Comparison of ENCODE assay signal across 24 mouse cellular contexts in genomic region chr3:127250930-127251329, GRCm38 (mm10).
"Had no signal": no experiment of that assay in that cellular context is flagged by ENCODE, and none has a peak within 500 bp of the region (broad histone marks: within the 10 kb centered on the region; RNA-seq: fewer than 3 reads in every experiment).

No protein-coding gene starts in this region.

- H3K9ac ChIP-seq: heart, embryonic 12.5 days; hindbrain, embryonic 12.5 days; hindbrain, embryonic 14.5 days; intestine, embryonic 15.5 days; limb, embryonic 12.5 days; liver, embryonic 12.5 days had no signal

- H3K4me1 ChIP-seq: intestine, embryonic 15.5 days; limb, embryonic 10.5 days; limb, embryonic 12.5 days; liver, embryonic 12.5 days had no signal

- H3K27me3 ChIP-seq: heart, embryonic 12.5 days; hindbrain, embryonic 12.5 days; intestine, embryonic 15.5 days; limb, embryonic 12.5 days; liver, embryonic 12.5 days had no signal

- H3K36me3 ChIP-seq: heart, embryonic 10.5 days; heart, embryonic 12.5 days; hindbrain, embryonic 10.5 days; hindbrain, embryonic 12.5 days; intestine, embryonic 15.5 days; limb, embryonic 10.5 days; limb, embryonic 12.5 days; liver, embryonic 12.5 days had no signal

- H3K27ac ChIP-seq: heart, embryonic 10.5 days; hindbrain, embryonic 10.5 days; hindbrain, embryonic 12.5 days; hindbrain, embryonic 14.5 days; intestine, embryonic 15.5 days; left cerebral cortex, adult 2 months; limb, embryonic 10.5 days; limb, embryonic 12.5 days; liver, embryonic 12.5 days had no signal

- ATAC-seq: hindbrain, embryonic 16.5 days; inflammation-experienced regulatory T-cells, adult 6 months; intestine, embryonic 15.5 days; intestine, postnatal 0 days; liver, embryonic 12.5 days had no signal

- H3K4me3 ChIP-seq: heart, embryonic 10.5 days; heart, embryonic 12.5 days; hindbrain, embryonic 10.5 days; hindbrain, embryonic 12.5 days; intestine, embryonic 15.5 days; left cerebral cortex, adult 2 months; limb, embryonic 10.5 days; limb, embryonic 12.5 days; liver, embryonic 12.5 days had no signal

- H3K9me3 ChIP-seq: heart, embryonic 10.5 days; heart, embryonic 12.5 days; hindbrain, embryonic 10.5 days; hindbrain, embryonic 12.5 days; intestine, embryonic 15.5 days; limb, embryonic 10.5 days; limb, embryonic 12.5 days; liver, embryonic 12.5 days had no signal

- DNase-seq: gastrocnemius, postnatal 14 days; gastrocnemius, postnatal 36 days; heart, adult 11 months; heart, postnatal 10 days; heart, postnatal 4 days; kidney, adult 18-20 months; kidney, adult 8-10 months; kidney, postnatal 10 days; kidney, postnatal 25 days; kidney, postnatal 4 days; liver had no signal

- H3K4me2 ChIP-seq: heart, embryonic 12.5 days; hindbrain, embryonic 12.5 days; hindbrain, embryonic 14.5 days; intestine, embryonic 15.5 days; limb, embryonic 12.5 days; liver, embryonic 12.5 days had no signal
